Comparison of ENCODE assay signal across 14 mouse cellular contexts in the genomic region with DNA sequence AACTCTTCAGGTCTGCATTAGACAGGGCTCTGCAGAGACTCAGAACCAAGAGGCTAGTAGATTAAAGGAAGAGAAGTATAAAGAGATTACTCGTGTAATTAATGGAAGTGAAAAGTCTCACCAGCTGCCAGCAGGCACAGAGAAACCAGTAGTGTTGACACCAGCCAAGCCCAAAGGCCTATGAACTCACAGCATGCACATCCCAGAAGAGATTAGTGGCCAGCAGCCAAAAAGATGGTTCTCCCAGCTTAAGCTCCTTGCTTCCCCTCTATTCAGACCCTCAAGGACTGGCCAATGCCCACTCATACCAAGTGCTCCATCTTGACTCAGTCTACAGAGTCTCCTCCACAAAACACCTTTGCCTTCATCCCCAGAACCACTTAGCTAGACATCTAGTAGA.
A peak's percentile ranks its signal among the peaks of the same experiment; 100 is the strongest.
DNase-seq lines count a peak whose midpoint lies in the region; ATAC-seq and TF ChIP-seq lines count a peak whose summit lies in the region.
"Had no signal": no experiment of that assay in that cellular context is flagged by ENCODE, and none has a peak within 500 bp of the region (broad histone marks: within the 10 kb centered on the region; RNA-seq: fewer than 3 reads in every experiment).

No protein-coding gene starts in this region.

- no peak overlapping the region for H3K4me3 ChIP-seq in heart, embryonic 14.5 days (ENCODE audit: control insufficient read depth in 1 of 2, insufficient read depth in 1 of 2, low read depth in 1 of 2, low read length in 2 of 2)
- no peak overlapping the region for H3K4me3 ChIP-seq in lung, embryonic 15.5 days
- no peak overlapping the region for H3K4me3 ChIP-seq in limb, embryonic 10.5 days
- H3K4me3 ChIP-seq: midbrain, embryonic 12.5 days had no signal

- no peak overlapping the region for H3K9ac ChIP-seq in heart, embryonic 14.5 days (ENCODE audit: low read length)
- no peak overlapping the region for H3K9ac ChIP-seq in lung, embryonic 15.5 days
- H3K9ac ChIP-seq: midbrain, embryonic 12.5 days had no signal

- TF ChIP-seq CTCF in brain, embryonic 14.5 days (IDR thresholded peaks at IDR 0.05; ENCODE audit: borderline replicate concordance, extremely low read depth, insufficient read depth, insufficient read length), result no peak

- DNase-seq in heart, adult 11 months, result no peak
- DNase-seq in lung, postnatal 25 days (ENCODE audit: low spot score), result no peak
- peak; percentile 76 for DNase-seq in brain, embryonic 14.5 days (ENCODE audit: low read depth)
- no peak for DNase-seq in limb, embryonic 10.5 days (ENCODE audit: low spot score)
- no peak for DNase-seq in thymus, postnatal 4 days
- DNase-seq: adrenal gland, postnatal 36 days; kidney, adult 8-10 months; lung, postnatal 14 days; right cerebral cortex, postnatal 14 days; thymus, adult 2 months had no signal

- no peak overlapping the region for H3K4me2 ChIP-seq in heart, embryonic 14.5 days (ENCODE audit: low read length)
- no peak overlapping the region for H3K4me2 ChIP-seq in lung, embryonic 15.5 days
- H3K4me2 ChIP-seq: midbrain, embryonic 12.5 days had no signal

- no peak for TF ChIP-seq POLR2A in brain, embryonic 14.5 days (IDR thresholded peaks at IDR 0.05; ENCODE audit: borderline replicate concordance, extremely low read depth, insufficient read depth, insufficient read length, poor library complexity, severe bottlenecking)

- H3K9me3 ChIP-seq in heart, embryonic 14.5 days (ENCODE audit: control insufficient read depth, low read length), result no peaks in the 10 kb centered on the region
- H3K9me3 ChIP-seq in lung, embryonic 15.5 days, result no peaks in the 10 kb centered on the region
- H3K9me3 ChIP-seq in limb, embryonic 10.5 days (replicated peaks), result no peaks in the 10 kb centered on the region
- H3K9me3 ChIP-seq: midbrain, embryonic 12.5 days had no signal

- 33% methylated on average over 1 of the region's 1 CpGs for WGBS in heart, embryonic 14.5 days
- 38% methylated on average over 1 of the region's 1 CpGs for WGBS in lung, embryonic 15.5 days
- WGBS in limb, embryonic 10.5 days, result 71% methylated on average over 1 of the region's 1 CpGs

- peaks cover 31% of the 10 kb centered on the region for H3K27me3 ChIP-seq in heart, embryonic 14.5 days (ENCODE audit: control insufficient read depth, insufficient read depth, low read length)
- no peaks in the 10 kb centered on the region for H3K27me3 ChIP-seq in lung, embryonic 15.5 days
- no peaks in the 10 kb centered on the region for H3K27me3 ChIP-seq in limb, embryonic 10.5 days (ENCODE audit: low read depth, poor library complexity, severe bottlenecking)
- H3K27me3 ChIP-seq: midbrain, embryonic 12.5 days had no signal

- no peaks in the 10 kb centered on the region for H3K36me3 ChIP-seq in heart, embryonic 14.5 days (ENCODE audit: control insufficient read depth, insufficient read depth, low read length)
- H3K36me3 ChIP-seq in lung, embryonic 15.5 days, result no peaks in the 10 kb centered on the region
- H3K36me3 ChIP-seq in limb, embryonic 10.5 days, result no peaks in the 10 kb centered on the region
- H3K36me3 ChIP-seq: midbrain, embryonic 12.5 days had no signal

- no peak for ATAC-seq in heart, embryonic 14.5 days (ENCODE audit: insufficient number of reproducible peaks, insufficient read depth, low FRiP score, low read depth)
- ATAC-seq in lung, embryonic 15.5 days (ENCODE audit: borderline replicate concordance, extremely low read depth, low FRiP score, low TSS enrichment), result peak; percentile 32; the same call in 1 of the 2 replicates
- ATAC-seq in CD4-positive, CD25-positive, alpha-beta regulatory T cell, adult 4 months, result no peak

- no peaks in the 10 kb centered on the region for H3K4me1 ChIP-seq in heart, embryonic 14.5 days (ENCODE audit: control insufficient read depth in 2 of 2, insufficient read depth in 2 of 2, low read length in 2 of 2)
- H3K4me1 ChIP-seq in lung, embryonic 15.5 days, result peaks cover 19% of the 10 kb centered on the region
- peaks cover 55% of the 10 kb centered on the region for H3K4me1 ChIP-seq in limb, embryonic 10.5 days

- peak overlapping the region; percentile 17 to 31; a peak in 1 of 4 replicates for H3K27ac ChIP-seq in heart, embryonic 14.5 days (replicated peaks in 1 of 2; ENCODE audit: control insufficient read depth in 1 of 2, insufficient read depth in 1 of 2, low read depth in 2 of 2, low read length in 2 of 2)
- peak overlapping the region; percentile 17; the same call in 1 of the 2 replicates for H3K27ac ChIP-seq in lung, embryonic 15.5 days
- 0 out of 2 replicates have a peak overlapping the region, but pooled peaks have one; percentile 40 for H3K27ac ChIP-seq in limb, embryonic 10.5 days
- H3K27ac ChIP-seq: midbrain, embryonic 12.5 days had no signal
